Mouse (Mus musculus) ES-E14 (cell line): ENCODE data around the gene Armc10. TPM values are rescaled to one million over a fixed set of nuclear protein-coding genes. Genes with fewer than 3 reads are reported as not detected.

ENCODE experiments used
- total RNA-seq: library from RNA; depleted of rRNA; stranded (reverse); fragments of 300-350 nt; gene quantifications from 2 replicates; pipeline ENCODE4 v1.2.3, GENCODE M21; 2012; rRNA removed

The Armc10 gene
- total RNA-seq, 1 experiment = 73.6 TPM

Other genes with a start within 250 kb of the Armc10 start
- 0.16 TPM in 1 of 2 replicates, not detected in the other for gene Ccdc146, start 221.1 kb upstream of the Armc10 start, total RNA-seq
- 13.4 and 14.1 TPM in 2 replicates for gene Fam185a, start 220.9 kb upstream of the Armc10 start, total RNA-seq
- 0.13 and 0.16 TPM in 2 replicates for gene Lrrc17, start 102.3 kb upstream of the Armc10 start, total RNA-seq
- not detected in 2 replicates for gene Fbxl13, start 179 bp upstream of the Armc10 start, total RNA-seq
- gene Napepld, start 55.6 kb downstream of the Armc10 start, total RNA-seq = 4.3 and 7.3 TPM in 2 replicates
- gene Pmpcb, start 91.3 kb downstream of the Armc10 start, total RNA-seq = 132 and 134 TPM in 2 replicates
- gene Dnajc2, start 139.4 kb downstream of the Armc10 start, total RNA-seq = 83.7 and 96.0 TPM in 2 replicates
- 79.2 and 134 TPM in 2 replicates for gene Psmc2, start 139.5 kb downstream of the Armc10 start, total RNA-seq
- gene Slc26a5, start 219.8 kb downstream of the Armc10 start, total RNA-seq = 0.16 and 0.27 TPM in 2 replicates